Mouse (Mus musculus): ENCODE results near the gene Tti1. TPM values are rescaled to one million over a fixed set of nuclear protein-coding genes. Genes with fewer than 3 reads are reported as not detected.
"Not testable (repeated sequence)": the region's sequence is repeated elsewhere in the genome, so short reads cannot be mapped to it uniquely, and the experiment has no call there.

Tti1 gene
- polyA plus RNA-seq, 1 experiment from 2014 or later: 5.4 TPM

DNA sequence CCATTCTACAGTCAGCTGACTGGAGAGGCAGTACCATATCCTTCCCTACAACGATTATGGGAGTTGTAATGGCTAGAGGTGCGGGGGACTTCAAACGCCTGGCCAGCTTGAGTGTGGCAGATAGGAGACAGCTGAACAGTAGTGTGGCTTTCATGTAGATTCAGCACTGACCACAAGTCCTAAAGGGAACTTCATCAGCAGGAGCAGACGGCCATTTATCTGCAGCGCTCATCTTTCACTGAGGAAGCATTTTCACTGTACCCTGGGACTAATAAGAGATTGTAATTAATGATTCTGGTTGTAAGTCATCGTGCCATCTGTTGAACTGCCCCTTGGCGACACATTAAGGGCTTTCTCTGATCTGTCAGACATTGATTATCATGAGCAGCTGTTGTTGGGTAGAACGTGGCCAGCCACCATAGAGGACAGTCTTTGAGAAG, 31.5 kb upstream of the Tti1 start:
- WGBS (ENCODE audit: insufficient replicate concordance): 56% methylated on average over 8 of the region's 8 CpGs
- H3K9me3 ChIP-seq (ENCODE audit: low read length): no peaks in the 10 kb centered on the region
- H3K27me3 ChIP-seq (ENCODE audit: insufficient read depth, low read length): no peaks in the 10 kb centered on the region
- DNase-seq (no peak), ATAC-seq (no peak)
- H3K36me3 ChIP-seq (replicated peaks; ENCODE audit: insufficient read depth, low read length): peaks cover 57% of the 10 kb centered on the region
- H3K9ac ChIP-seq (replicated peaks): no peak overlapping the region
- H3K4me2 ChIP-seq (ENCODE audit: low read depth, low read length): no peak overlapping the region
- H3K27ac ChIP-seq (ENCODE audit: low read depth): no peak overlapping the region
- no peak overlapping the region for H3K4me3 ChIP-seq (ENCODE audit: low read depth, low read length)
- H3K4me1 ChIP-seq (ENCODE audit: insufficient read depth): peaks cover 3% of the 10 kb centered on the region; the same call in 1 of the 2 replicates
- TF ChIP-seq EP300 (IDR thresholded peaks at IDR 0.05; ENCODE audit: low read depth) (no peak), CTCF (IDR thresholded peaks at IDR 0.05; ENCODE audit: low read depth) (no peak)

DNA sequence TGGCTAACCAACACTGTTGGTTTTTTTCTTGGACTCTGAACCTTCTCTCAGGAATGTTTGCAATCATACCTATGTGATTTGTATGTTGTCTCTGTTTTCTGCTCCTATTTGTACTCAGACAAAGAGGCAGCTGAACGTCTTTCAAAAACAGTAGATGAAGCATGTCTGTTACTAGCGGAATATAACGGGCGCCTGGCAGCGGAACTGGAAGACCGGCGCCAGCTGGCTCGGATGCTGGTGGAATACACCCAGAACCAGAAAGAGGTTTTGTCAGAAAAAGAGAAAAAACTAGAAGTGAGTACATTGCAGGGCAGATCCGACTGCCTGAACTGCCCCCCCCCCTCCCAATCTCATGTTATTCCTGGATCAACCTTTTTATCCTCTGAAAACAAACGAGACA, 30.3 kb upstream of the Tti1 start:
- ATAC-seq (no peak), DNase-seq (no peak)
- Histone ChIP-seq H3K4me1 (ENCODE audit: insufficient read depth) (peaks cover 3% of the 10 kb centered on the region; the same call in 1 of the 2 replicates), H3K4me2 (ENCODE audit: low read depth, low read length) (no peak overlapping the region), H3K36me3 (replicated peaks; ENCODE audit: insufficient read depth, low read length) (peaks cover 59% of the 10 kb centered on the region), H3K4me3 (ENCODE audit: low read depth, low read length) (no peak overlapping the region), H3K9me3 (ENCODE audit: low read length) (no peaks in the 10 kb centered on the region), H3K27me3 (ENCODE audit: insufficient read depth, low read length) (no peaks in the 10 kb centered on the region), H3K27ac (ENCODE audit: low read depth) (no peak overlapping the region), H3K9ac (replicated peaks) (no peak overlapping the region)
- 84% methylated on average over 10 of the region's 10 CpGs for WGBS (ENCODE audit: insufficient replicate concordance)
- TF ChIP-seq CTCF (IDR thresholded peaks at IDR 0.05; ENCODE audit: low read depth) (no peak), EP300 (IDR thresholded peaks at IDR 0.05; ENCODE audit: low read depth) (no peak)

DNA sequence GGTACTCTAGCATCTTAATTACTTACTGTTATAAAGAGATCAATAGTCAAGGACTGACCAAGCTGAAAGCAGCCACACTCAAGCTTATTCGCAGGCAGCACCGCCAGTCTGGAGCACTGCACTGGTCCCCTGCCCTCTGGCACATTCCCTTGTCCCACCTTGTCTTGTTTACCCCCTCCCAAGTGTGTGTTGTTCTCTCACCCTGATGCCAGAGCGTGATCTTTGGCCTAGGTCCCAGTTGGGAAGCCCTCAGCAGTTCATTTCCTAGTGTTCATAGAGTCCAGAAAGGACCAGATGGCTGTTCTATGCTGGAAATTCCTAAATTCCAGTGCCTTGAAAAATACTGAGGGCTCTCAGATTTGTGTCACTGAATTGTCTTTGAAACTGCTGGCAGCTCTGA, 28.8 kb upstream of the Tti1 start:
- ATAC-seq: no peak
- Histone ChIP-seq H3K4me2 (ENCODE audit: low read depth, low read length) (no peak overlapping the region), H3K4me1 (ENCODE audit: insufficient read depth) (peaks cover 3% of the 10 kb centered on the region; the same call in 1 of the 2 replicates), H3K9ac (replicated peaks) (no peak overlapping the region), H3K36me3 (replicated peaks; ENCODE audit: insufficient read depth, low read length) (peaks cover 57% of the 10 kb centered on the region), H3K27me3 (ENCODE audit: insufficient read depth, low read length) (no peaks in the 10 kb centered on the region), H3K4me3 (ENCODE audit: low read depth, low read length) (no peak overlapping the region), H3K9me3 (ENCODE audit: low read length) (no peaks in the 10 kb centered on the region), H3K27ac (ENCODE audit: low read depth) (no peak overlapping the region)
- TF ChIP-seq EP300 (IDR thresholded peaks at IDR 0.05; ENCODE audit: low read depth): no peak
- TF ChIP-seq CTCF (IDR thresholded peaks at IDR 0.05; ENCODE audit: low read depth): no peak
- WGBS (ENCODE audit: insufficient replicate concordance): 84% methylated on average over 3 of the region's 3 CpGs
- DNase-seq: no peak

DNA sequence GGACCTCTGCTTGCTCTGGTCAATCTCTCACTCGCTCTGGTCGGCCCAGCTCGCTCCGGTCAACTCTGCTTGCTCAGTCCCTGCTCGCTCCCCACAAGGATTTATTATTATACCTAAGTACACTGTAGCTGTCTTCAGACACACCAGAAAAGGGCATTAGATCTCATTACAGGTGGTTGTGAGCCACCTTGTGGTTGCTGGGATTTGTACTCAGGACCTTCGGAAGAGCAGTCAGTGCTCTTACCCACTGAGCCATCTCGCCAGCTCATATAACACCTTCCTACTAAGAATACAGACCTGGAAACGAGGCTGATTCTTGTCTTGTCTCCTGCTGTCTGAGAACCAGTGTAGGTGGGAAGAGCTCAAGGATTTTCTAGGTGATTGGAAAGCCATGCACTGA, 27.1 kb upstream of the Tti1 start:
- not testable (repeated sequence) for ATAC-seq
- peaks cover 52% of the 10 kb centered on the region for H3K36me3 ChIP-seq (replicated peaks; ENCODE audit: insufficient read depth, low read length)

DNA sequence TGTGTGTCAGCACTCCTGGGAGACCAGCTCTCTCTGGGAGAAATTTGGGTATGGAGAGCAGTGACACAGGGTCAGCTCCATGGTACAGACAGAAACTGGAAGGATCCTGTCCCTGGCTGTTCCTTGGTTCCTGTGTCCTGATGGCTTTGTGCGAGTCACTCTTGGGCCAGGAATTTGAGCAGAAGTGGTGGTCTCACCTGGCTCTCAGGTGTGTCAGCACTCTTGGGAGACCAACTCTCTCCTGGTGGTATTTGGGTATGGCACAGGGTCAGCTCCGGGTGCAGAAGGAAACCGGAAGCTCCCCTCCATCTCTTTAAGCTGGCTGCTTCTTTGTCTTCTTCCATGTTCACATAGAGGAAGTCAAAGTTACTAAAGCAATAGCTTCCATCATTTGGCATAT, 26.4 kb upstream of the Tti1 start:
- Histone ChIP-seq H3K36me3 (replicated peaks; ENCODE audit: insufficient read depth, low read length) (peaks cover 52% of the 10 kb centered on the region), H3K4me1 (ENCODE audit: insufficient read depth) (0 out of 2 replicates have a peak, but pooled peaks cover 3% of the 10 kb centered on the region), H3K27me3 (ENCODE audit: insufficient read depth, low read length) (no peaks in the 10 kb centered on the region), H3K4me3 (ENCODE audit: low read depth, low read length) (no peak overlapping the region), H3K4me2 (ENCODE audit: low read depth, low read length) (no peak overlapping the region), H3K9ac (replicated peaks) (no peak overlapping the region), H3K27ac (ENCODE audit: low read depth) (no peak overlapping the region), H3K9me3 (ENCODE audit: low read length) (no peaks in the 10 kb centered on the region)
- ATAC-seq (no peak), DNase-seq (no peak)
- WGBS (ENCODE audit: insufficient replicate concordance): 93% methylated on average over 3 of the region's 3 CpGs
- TF ChIP-seq EP300 (IDR thresholded peaks at IDR 0.05; ENCODE audit: low read depth) (no peak), CTCF (IDR thresholded peaks at IDR 0.05; ENCODE audit: low read depth) (no peak)

More for the DNA sequence above, 27.1 kb upstream of the Tti1 start:
- not testable (repeated sequence) for H3K4me2 ChIP-seq (ENCODE audit: low read depth, low read length); H3K4me3 ChIP-seq (ENCODE audit: low read depth, low read length); DNase-seq; H3K9ac ChIP-seq (replicated peaks); H3K27ac ChIP-seq (ENCODE audit: low read depth); H3K27me3 ChIP-seq (ENCODE audit: insufficient read depth, low read length); H3K4me1 ChIP-seq (ENCODE audit: insufficient read depth); H3K9me3 ChIP-seq (ENCODE audit: low read length)
- WGBS (ENCODE audit: insufficient replicate concordance): 91% methylated on average over 8 of the region's 8 CpGs

DNA sequence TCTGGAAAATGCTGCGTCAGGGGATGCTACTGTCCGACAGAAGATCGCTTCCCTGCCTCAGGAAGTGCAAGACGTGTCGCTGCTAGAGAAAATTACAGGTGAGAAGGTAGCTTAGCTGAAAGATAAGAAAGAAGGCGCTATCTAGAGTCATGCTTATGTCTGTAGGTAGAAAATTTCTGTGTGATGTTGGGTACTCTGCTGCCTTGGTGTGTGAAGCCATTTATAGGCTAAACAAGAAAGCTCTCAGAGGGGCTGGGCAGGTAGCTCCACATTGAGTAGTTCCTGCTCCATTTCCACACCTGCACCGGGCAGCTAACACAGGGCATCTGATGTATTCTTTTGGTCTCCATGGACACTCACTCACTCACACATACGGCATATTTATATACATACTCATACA, 21.9 kb upstream of the Tti1 start:
- no peaks in the 10 kb centered on the region for H3K27me3 ChIP-seq (ENCODE audit: insufficient read depth, low read length)

DNA sequence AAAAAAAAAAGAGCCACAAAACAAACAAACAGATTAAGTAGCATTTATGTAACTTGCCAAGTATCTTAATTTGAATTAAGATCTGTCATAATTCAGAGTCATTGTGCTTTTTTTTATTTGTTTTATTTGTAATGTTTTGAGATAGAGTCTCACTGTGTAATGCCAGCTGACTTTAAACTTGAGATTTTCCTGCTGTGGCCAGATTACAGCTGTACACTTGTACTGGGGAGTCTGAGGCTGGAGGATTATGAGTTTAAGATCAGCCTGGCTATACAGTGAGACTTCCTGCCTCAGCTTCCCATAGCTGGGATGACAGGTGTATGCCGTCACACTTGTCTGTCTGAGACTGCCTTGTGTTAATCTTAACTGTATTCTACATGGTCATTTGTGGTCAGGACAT, 20.5 kb upstream of the Tti1 start:
- H3K36me3 ChIP-seq (replicated peaks; ENCODE audit: insufficient read depth, low read length): peaks cover 49% of the 10 kb centered on the region
- 93% methylated on average over 1 of the region's 1 CpGs for WGBS (ENCODE audit: insufficient replicate concordance)
- DNase-seq: no peak

More for the DNA sequence above, 21.9 kb upstream of the Tti1 start:
- Histone ChIP-seq H3K36me3 (replicated peaks; ENCODE audit: insufficient read depth, low read length) (peaks cover 41% of the 10 kb centered on the region), H3K9me3 (ENCODE audit: low read length) (no peaks in the 10 kb centered on the region), H3K9ac (replicated peaks) (no peak overlapping the region), H3K4me2 (ENCODE audit: low read depth, low read length) (no peak overlapping the region), H3K4me1 (ENCODE audit: insufficient read depth) (no peaks in the 10 kb centered on the region), H3K4me3 (ENCODE audit: low read depth, low read length) (no peak overlapping the region), H3K27ac (ENCODE audit: low read depth) (no peak overlapping the region)
- TF ChIP-seq EP300 (IDR thresholded peaks at IDR 0.05; ENCODE audit: low read depth) (no peak), CTCF (IDR thresholded peaks at IDR 0.05; ENCODE audit: low read depth) (no peak)
- DNase-seq (no peak), ATAC-seq (no peak)
- WGBS (ENCODE audit: insufficient replicate concordance): 95% methylated on average over 8 of the region's 8 CpGs

More for the DNA sequence above, 20.5 kb upstream of the Tti1 start:
- Histone ChIP-seq H3K4me1 (ENCODE audit: insufficient read depth) (no peaks in the 10 kb centered on the region), H3K9me3 (ENCODE audit: low read length) (no peaks in the 10 kb centered on the region), H3K4me2 (ENCODE audit: low read depth, low read length) (no peak overlapping the region), H3K4me3 (ENCODE audit: low read depth, low read length) (no peak overlapping the region), H3K27me3 (ENCODE audit: insufficient read depth, low read length) (no peaks in the 10 kb centered on the region), H3K9ac (replicated peaks) (no peak overlapping the region), H3K27ac (ENCODE audit: low read depth) (no peak overlapping the region)
- TF ChIP-seq EP300 (IDR thresholded peaks at IDR 0.05; ENCODE audit: low read depth) (no peak), CTCF (IDR thresholded peaks at IDR 0.05; ENCODE audit: low read depth) (no peak)
- ATAC-seq: no peak
